Mouse (Mus musculus): ENCODE data around the gene Esr1.

GRCm38 (mm10) chr10:4776714-4777090 is 165.3 kb downstream of the Esr1 start:
- TF ChIP-seq CTCF (IDR thresholded peaks at IDR 0.05; ENCODE audit: low read depth, low read length): no peak
- no peak for TF ChIP-seq POLR2A (IDR thresholded peaks at IDR 0.05; ENCODE audit: insufficient read depth, low read length)
- TF ChIP-seq EP300 (IDR thresholded peaks at IDR 0.05; ENCODE audit: insufficient read depth, low read depth, low read length): no peak
